Mouse (Mus musculus) CH12.LX (cell line): Measurements from ENCODE around the gene Prrt4. TPM values are rescaled to one million over a fixed set of nuclear protein-coding genes. Genes with fewer than 3 reads are reported as not detected.
A peak's percentile ranks its signal among the peaks of the same experiment; 100 is the strongest.

Experiments
- DNase-seq: peaks from one replicate; pipeline ENCODE4 v3.0.0-alpha.2; 2013; ENCODE audit errors: extremely low read depth
- H3K27ac ChIP-seq: 2 replicates; pipeline ENCODE4 v1.5.1; 2012; ENCODE audit warnings: low read depth, mild to moderate bottlenecking, control low read depth, moderate library complexity; ENCODE audit not compliant: insufficient read depth
- H3K27me3 ChIP-seq: replicated peaks from 2 replicates; pipeline ENCODE3; 2012; ENCODE audit warnings: inconsistent platforms
- H3K36me3 ChIP-seq, 2 experiments: replicated peaks in 1 of 2; 2 replicates each; pipeline versions ENCODE3 to v1.6.1; 2012; ENCODE audit warnings: inconsistent platforms in 1 of 2, low read length in 1 of 2, mild to moderate bottlenecking in 1 of 2, mixed read lengths in 1 of 2, moderate library complexity in 1 of 2; ENCODE audit not compliant: control insufficient read depth in 1 of 2, insufficient read depth in 1 of 2
- H3K4me1 ChIP-seq, 2 experiments: 2 replicates each; pipeline ENCODE4 v1.6.1; 2012; ENCODE audit warnings: inconsistent platforms in 1 of 2, moderate library complexity in 1 of 2; ENCODE audit not compliant: insufficient read depth in 2 of 2, control insufficient read depth in 1 of 2
- H3K4me2 ChIP-seq: 2 replicates; pipeline ENCODE4 v1.6.1; 2012; ENCODE audit warnings: low read depth, mild to moderate bottlenecking, control low read depth; ENCODE audit not compliant: poor library complexity, insufficient read depth, severe bottlenecking
- H3K4me3 ChIP-seq, 3 experiments: fragments of 150-350 bp in 1 of 3; sonication (generic) in 1 of 3; replicated peaks in 1 of 3; 2 replicates each; pipeline versions ENCODE3 to v1.5.1; 2011 to 2012; ENCODE audit warnings: low read depth in 2 of 3, low read length in 2 of 3, mild to moderate bottlenecking in 2 of 3, moderate library complexity in 2 of 3, control low read depth in 1 of 3, improper control_type of control experiment in 1 of 3, inconsistent platforms in 1 of 3, mixed read lengths in 1 of 3; ENCODE audit not compliant: poor library complexity in 1 of 3
- H3K79me2 ChIP-seq: replicated peaks from 2 replicates; pipeline ENCODE4 v1.6.1; 2012; ENCODE audit warnings: mild to moderate bottlenecking, moderate library complexity; ENCODE audit not compliant: control insufficient read depth, poor library complexity, insufficient read depth, severe bottlenecking; ENCODE audit errors: extremely low read depth
- H3K9ac ChIP-seq: 2 replicates; pipeline ENCODE4 v1.6.1; 2012; ENCODE audit warnings: low read depth, mild to moderate bottlenecking, control low read depth, moderate library complexity; ENCODE audit not compliant: insufficient read depth
- H3K9me3 ChIP-seq: replicated peaks from 2 replicates; pipeline ENCODE3; 2012; ENCODE audit warnings: low read length, inconsistent platforms, mixed read lengths
- BHLHE40 ChIP-seq: IDR thresholded peaks from 2 replicates; pipeline ENCODE4 v1.6.1; 2011; ENCODE audit warnings: mild to moderate bottlenecking, low read depth, low read length, improper control_type of control experiment
- CTCF ChIP-seq, 2 experiments: IDR thresholded peaks in 1 of 2; conservative IDR thresholded peaks in 1 of 2; 2 replicates each; pipeline ENCODE4 v1.5.1; 2011 to 2012; ENCODE audit warnings: low read depth in 2 of 2, low read length in 2 of 2, improper control_type of control experiment in 1 of 2, inconsistent platforms in 1 of 2, mild to moderate bottlenecking in 1 of 2, moderate library complexity in 1 of 2
- EP300 ChIP-seq: IDR thresholded peaks from 2 replicates; pipeline ENCODE4 v1.6.1; 2011; ENCODE audit warnings: low read length, improper control_type of control experiment
- ETS1 ChIP-seq: conservative IDR thresholded peaks from 2 replicates; pipeline ENCODE4 v1.6.1; 2012; ENCODE audit warnings: low read depth, mild to moderate bottlenecking, inconsistent platforms, low read length, improper control_type of control experiment, moderate library complexity
- IRF4 ChIP-seq: IDR thresholded peaks from 2 replicates; pipeline ENCODE4 v1.6.1; 2014; ENCODE audit warnings: low read depth, mild to moderate bottlenecking, inconsistent platforms, low read length, improper control_type of control experiment
- MAX ChIP-seq: IDR thresholded peaks from 2 replicates; pipeline ENCODE4 v1.6.1; 2011; ENCODE audit warnings: low read length, improper control_type of control experiment
- MXI1 ChIP-seq: IDR thresholded peaks from 2 replicates; pipeline ENCODE4 v1.6.1; 2011; ENCODE audit warnings: mild to moderate bottlenecking, low read depth, low read length, improper control_type of control experiment
- POLR2AphosphoS2 ChIP-seq: IDR thresholded peaks from 2 replicates; pipeline ENCODE4 v1.6.1; 2011; ENCODE audit warnings: low read depth, low read length, improper control_type of control experiment
- ZC3H11A ChIP-seq: IDR thresholded peaks from 2 replicates; pipeline ENCODE4 v1.6.1; 2012; ENCODE audit warnings: low read depth, mild to moderate bottlenecking, inconsistent platforms, low read length, improper control_type of control experiment
- dilution Hi-C: fragments of 300-500 bp; cut with MboI; formaldehyde crosslinking; loops from 2 replicates; pipeline ENCODE4 v1.14.3; 2020; ENCODE audit warnings: low sequenced_read_pairs; ENCODE audit not compliant: extremely low pct_unique_long_range_greater_than_20kb, extremely low pct_ligation_motif_present
- in situ Hi-C: fragments of 300-500 bp; cut with MboI; formaldehyde crosslinking; loops from 3 replicates; pipeline ENCODE4 v1.14.3; 2019; ENCODE audit warnings: low sequenced_read_pairs, low pct_ligation_motif_present, low pct_unique_long_range_greater_than_20kb, mixed read lengths
- polyA plus RNA-seq: library from polyadenylated mRNA; unstranded; fragments of >175 nt; gene quantifications from 2 replicates; pipeline ENCODE4 v1.2.1, GENCODE M21; 2012; ENCODE audit warnings: low read depth; ENCODE audit not compliant: insufficient read length
- total RNA-seq, 2 experiments: library from RNA; depleted of rRNA; stranded (reverse); fragments of 300-350 nt in 1 of 2; fragments of >200 nt in 1 of 2; gene quantifications; 2 replicates each; pipeline ENCODE4 v1.2.3; 2012 to 2014

Gene Prrt4
- total and polyA plus RNA-seq, 3 experiments, result not detected

- in situ Hi-C loops, result no loop called here
- no peak for DNase-seq
- peaks cover 8 to 18% of the 10 kb centered on the region in 2 experiments for H3K36me3 ChIP-seq
- peak overlapping the region; percentile 80 for H3K4me2 ChIP-seq
- H3K4me1 ChIP-seq, result peaks cover 10 to 68% of the 10 kb centered on the region in 2 experiments
- peak overlapping the region; percentile 70 to 79 (median 76) for H3K4me3 ChIP-seq
- H3K27me3 ChIP-seq, result peaks cover 40% of the 10 kb centered on the region
- peak overlapping the region; percentile 48 for H3K9ac ChIP-seq
- dilution Hi-C loops, result no loop called here
- no peak for TF ChIP-seq POLR2AphosphoS2
- TF ChIP-seq CTCF (conservative IDR thresholded peaks at IDR 0.05 in 1 of 2, IDR thresholded peaks at IDR 0.05 in 1 of 2; ENCODE audit: low read depth in 2 of 2, low read length in 2 of 2), result peak in 1 of 2 experiments; percentile 29; a peak in 1 of 4 replicates
- no peaks in the 10 kb centered on the region for H3K9me3 ChIP-seq
- H3K79me2 ChIP-seq, result 0 out of 2 replicates have a peak, but pooled peaks cover 2% of the 10 kb centered on the region
- peak overlapping the region; percentile 29; the same call in 1 of the 2 replicates for H3K27ac ChIP-seq
These were observed 31.8 kb upstream of the Prrt4 start for GRCm38 (mm10) chr6:29211146-29211545.

GRCm38 (mm10) chr6:29210231-29210936 is 31.0 kb upstream of the Prrt4 start:
- H3K4me3 ChIP-seq, result no peak overlapping the region
- peaks cover 12 to 24% of the 10 kb centered on the region in 2 experiments for H3K36me3 ChIP-seq
- H3K27ac ChIP-seq, result peak overlapping the region; percentile 44
- dilution Hi-C loops, result no loop called here
- in situ Hi-C loops, result no loop called here
- TF ChIP-seq IRF4, result 0 out of 2 replicates have a peak, but pooled peaks have one; percentile 13
- TF ChIP-seq EP300, result no peak
- peak; percentile 53; the same call in 1 of the 2 replicates for TF ChIP-seq MXI1
- TF ChIP-seq ETS1, result peak; percentile 57; the same call in 1 of the 2 replicates
- no peak overlapping the region for H3K9ac ChIP-seq
- no peaks in the 10 kb centered on the region for H3K9me3 ChIP-seq
- H3K4me2 ChIP-seq, result peak overlapping the region; percentile 3; the same call in 1 of the 2 replicates
- DNase-seq, result peak; percentile 27
- 0 out of 2 replicates have a peak, but pooled peaks cover 2% of the 10 kb centered on the region for H3K79me2 ChIP-seq
- peaks cover 10 to 61% of the 10 kb centered on the region in 2 experiments for H3K4me1 ChIP-seq
- peaks cover 32% of the 10 kb centered on the region for H3K27me3 ChIP-seq

GRCm38 (mm10) chr6:29208178-29208577 is 28.8 kb upstream of the Prrt4 start:
- Histone ChIP-seq H3K36me3 (peaks cover 31 to 46% of the 10 kb centered on the region in 2 experiments), H3K9me3 (no peaks in the 10 kb centered on the region), H3K9ac (no peak overlapping the region), H3K79me2 (0 out of 2 replicates have a peak, but pooled peaks cover 2% of the 10 kb centered on the region), H3K27me3 (peaks cover 10% of the 10 kb centered on the region), H3K4me2 (no peak overlapping the region), H3K4me1 (peaks cover 6 to 42% of the 10 kb centered on the region in 2 experiments), H3K27ac (no peak overlapping the region), H3K4me3 (no peak overlapping the region)
- dilution Hi-C loops (no loop called here), in situ Hi-C loops (loop anchor here (5.0 to 10.0 kb wide), 2 partner anchors 34 to 67 kb away; partner anchors contain the start of genes Fam71f2 and Hilpda)
- no peak for TF ChIP-seq MAX
- peak; percentile 45; the same call in 1 of the 2 replicates for TF ChIP-seq BHLHE40
- no peak for TF ChIP-seq ZC3H11A
- DNase-seq, result no peak
